Mouse (Mus musculus) right cerebral cortex, adult 2 months (tissue): ENCODE data around the gene Ipo5.

Experiments
- DNase-seq, 2 experiments: peaks; one replicate each; pipeline ENCODE4 v3.0.0; 2021 to 2022; ENCODE audit warnings: low spot score in 2 of 2

Ipo5 gene

GRCm38 (mm10) chr14:120910733-120911324 lies at the start of gene Ipo5:
Gene Ipo5, plus strand, starts transcription at chr14:120911224.
- DNase-seq, result peak; percentile 91 to 93

GRCm38 (mm10) chr14:120863205-120863604 lies 47.8 kb upstream of the Ipo5 start:
- no peak for DNase-seq

- no peak for DNase-seq
These were observed 46.1 kb upstream of the Ipo5 start for GRCm38 (mm10) chr14:120864896-120865295.

GRCm38 (mm10) chr14:120866573-120866972 lies 44.5 kb upstream of the Ipo5 start:
- DNase-seq, result no peak

- DNase-seq, result no peak
These were observed 43.9 kb upstream of the Ipo5 start for GRCm38 (mm10) chr14:120867121-120867520.

- no peak for DNase-seq
These were observed 42.5 kb upstream of the Ipo5 start for GRCm38 (mm10) chr14:120868494-120868893.

- DNase-seq, result no peak
These were observed 40.3 kb upstream of the Ipo5 start for GRCm38 (mm10) chr14:120870736-120871135.

- DNase-seq, result no peak
These were observed 36.6 kb upstream of the Ipo5 start for GRCm38 (mm10) chr14:120874397-120874796.

- DNase-seq, result no peak
These were observed 35.9 kb upstream of the Ipo5 start for GRCm38 (mm10) chr14:120875144-120875543.

- no peak for DNase-seq
These were observed 35.1 kb upstream of the Ipo5 start for GRCm38 (mm10) chr14:120875811-120876388.

GRCm38 (mm10) chr14:120877147-120877546 lies 33.9 kb upstream of the Ipo5 start:
- no peak for DNase-seq

GRCm38 (mm10) chr14:120879026-120879425 lies 32.0 kb upstream of the Ipo5 start:
- no peak for DNase-seq

GRCm38 (mm10) chr14:120880601-120881000 lies 30.4 kb upstream of the Ipo5 start:
- no peak for DNase-seq

- no peak for DNase-seq
These were observed 30.0 kb upstream of the Ipo5 start for GRCm38 (mm10) chr14:120881054-120881453.

- no peak for DNase-seq
These were observed 22.3 kb upstream of the Ipo5 start for GRCm38 (mm10) chr14:120888681-120889080.

GRCm38 (mm10) chr14:120892369-120892768 lies 18.7 kb upstream of the Ipo5 start:
- no peak for DNase-seq

GRCm38 (mm10) chr14:120896613-120897012 lies 14.4 kb upstream of the Ipo5 start:
- no peak for DNase-seq

- no peak for DNase-seq
These were observed 12.1 kb upstream of the Ipo5 start for GRCm38 (mm10) chr14:120898876-120899275.

- no peak for DNase-seq
These were observed 1.6 kb upstream of the Ipo5 start for GRCm38 (mm10) chr14:120909396-120909795.

GRCm38 (mm10) chr14:120910320-120910719 lies 704 bp upstream of the Ipo5 start:
- peak in 1 of 2 experiments; percentile 30 for DNase-seq

GRCm38 (mm10) chr14:120911388-120911901 lies 421 bp downstream of the Ipo5 start:
- peak; percentile 31 to 33 for DNase-seq

GRCm38 (mm10) chr14:120912090-120912710 lies 1.2 kb downstream of the Ipo5 start:
- DNase-seq, result no peak

- DNase-seq, result no peak
These were observed 1.9 kb downstream of the Ipo5 start for GRCm38 (mm10) chr14:120912916-120913315.
